Mouse (Mus musculus): ENCODE measurements at regions not wholly inside any gene's neighbourhood (a gene's known extent, or its start where the extent isn't known, plus 50 kb on each side); places are given as distances from the start of the nearest gene placed in this dataset.

DNA sequence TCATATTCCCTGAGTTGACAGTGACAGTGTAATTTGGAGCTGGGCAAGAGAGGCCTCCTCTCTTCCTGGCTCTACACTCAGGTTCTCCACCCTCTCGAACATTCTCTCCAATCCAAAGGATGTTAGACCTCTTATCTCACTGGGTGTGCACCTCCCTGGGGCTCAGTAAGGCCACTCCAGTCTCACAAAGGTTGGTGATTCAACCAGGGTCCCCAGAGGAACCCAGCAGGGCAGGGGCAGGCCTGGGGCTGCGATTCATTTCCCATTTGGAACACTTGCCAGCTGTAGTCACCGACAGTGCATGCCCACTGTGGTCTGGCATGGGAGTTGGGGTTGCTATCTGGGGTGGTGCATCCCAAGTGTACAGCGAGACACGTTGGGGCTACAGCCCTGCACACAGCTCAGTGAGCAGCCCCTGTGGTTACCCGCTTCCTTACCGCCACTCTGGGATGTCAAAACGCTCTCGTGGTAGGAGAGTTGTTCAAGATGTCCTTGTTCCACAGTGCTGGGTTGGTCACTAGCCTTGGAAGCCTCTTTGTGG is 94.7 kb upstream of the 1600014C23Rik start:
- ATAC-seq (ENCODE audit: insufficient read depth), result no peak
- 74% methylated on average over 9 of the region's 9 CpGs for WGBS
- H3K36me3 ChIP-seq (ENCODE audit: insufficient read depth), result no peaks in the 10 kb centered on the region

DNA sequence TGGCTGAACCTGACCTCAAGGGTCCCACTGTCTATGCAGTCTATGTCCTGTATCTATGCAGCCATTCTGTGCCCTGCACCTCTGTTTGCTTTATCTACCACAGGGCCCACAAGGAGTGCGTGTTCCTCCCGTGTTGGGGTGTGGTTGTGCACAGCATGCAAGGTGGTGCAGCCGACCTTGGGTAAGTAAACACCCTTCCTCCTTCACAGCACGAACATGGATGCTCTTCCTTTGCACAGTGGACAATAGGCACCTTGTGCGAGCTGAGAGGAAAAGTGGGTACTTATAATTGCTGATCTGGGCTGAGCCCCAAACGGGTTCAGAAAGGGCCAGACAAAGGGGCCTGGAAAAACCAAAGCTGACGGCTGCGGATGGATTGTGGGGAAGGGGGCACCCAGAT is 91.3 kb upstream of the 1600014C23Rik start:
- DNase-seq (peak; percentile 38), ATAC-seq (ENCODE audit: insufficient read depth) (peak; percentile 66)
- H3K36me3 ChIP-seq (ENCODE audit: insufficient read depth), result no peaks in the 10 kb centered on the region
- no peaks in the 10 kb centered on the region for H3K27me3 ChIP-seq (ENCODE audit: insufficient read depth, low read length)
- WGBS, result 50% methylated on average over 8 of the region's 8 CpGs
- no peak overlapping the region for H3K4me3 ChIP-seq (ENCODE audit: low read depth, low read length)
- TF ChIP-seq CTCF (IDR thresholded peaks at IDR 0.05; ENCODE audit: low read depth), result no peak
- no peaks in the 10 kb centered on the region for H3K9me3 ChIP-seq (ENCODE audit: low read depth, low read length)
- H3K27ac ChIP-seq (ENCODE audit: low read depth), result peak overlapping the region; percentile 85
- peaks cover 4% of the 10 kb centered on the region; the same call in 1 of the 2 replicates for H3K4me1 ChIP-seq (ENCODE audit: insufficient read depth)
- H3K9ac ChIP-seq, result no peak overlapping the region
- no peak overlapping the region for H3K4me2 ChIP-seq

More for the DNA sequence above, 94.7 kb upstream of the 1600014C23Rik start:
- DNase-seq, result no peak
- Histone ChIP-seq H3K4me2 (no peak overlapping the region), H3K9ac (no peak overlapping the region), H3K4me3 (ENCODE audit: low read depth, low read length) (no peak overlapping the region), H3K4me1 (ENCODE audit: insufficient read depth) (peaks cover 4% of the 10 kb centered on the region; the same call in 1 of the 2 replicates), H3K9me3 (ENCODE audit: low read depth, low read length) (no peaks in the 10 kb centered on the region), H3K27ac (ENCODE audit: low read depth) (no peak overlapping the region), H3K27me3 (ENCODE audit: insufficient read depth, low read length) (no peaks in the 10 kb centered on the region)
- TF ChIP-seq CTCF (IDR thresholded peaks at IDR 0.05; ENCODE audit: low read depth), result no peak

DNA sequence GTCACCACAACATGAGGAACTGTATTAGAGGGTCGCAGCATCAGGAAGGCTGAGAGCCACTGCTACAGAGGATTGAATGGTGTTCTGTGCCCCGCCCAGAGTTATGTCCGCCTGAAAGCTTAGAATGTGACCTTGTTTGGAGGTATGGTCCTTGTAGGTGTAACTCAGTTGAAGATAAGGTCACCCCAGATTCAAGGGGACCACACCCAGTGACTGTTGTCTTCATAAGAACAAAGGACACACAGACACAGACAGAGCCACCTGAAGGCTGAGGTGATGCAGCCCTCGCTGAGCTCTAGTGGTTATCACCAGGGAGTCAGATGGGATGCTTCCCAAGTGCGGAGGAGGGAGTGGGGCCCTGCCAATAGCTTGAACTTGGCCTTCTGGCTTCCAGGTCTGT is 89.9 kb upstream of the 1600014C23Rik start:
- Histone ChIP-seq H3K9ac (no peak overlapping the region), H3K9me3 (ENCODE audit: low read depth, low read length) (no peaks in the 10 kb centered on the region), H3K4me3 (ENCODE audit: low read depth, low read length) (no peak overlapping the region), H3K27me3 (ENCODE audit: insufficient read depth, low read length) (no peaks in the 10 kb centered on the region), H3K4me1 (ENCODE audit: insufficient read depth) (peaks cover 4% of the 10 kb centered on the region; the same call in 1 of the 2 replicates), H3K4me2 (no peak overlapping the region), H3K36me3 (ENCODE audit: insufficient read depth) (no peaks in the 10 kb centered on the region), H3K27ac (ENCODE audit: low read depth) (no peak overlapping the region)
- TF ChIP-seq CTCF (IDR thresholded peaks at IDR 0.05; ENCODE audit: low read depth), result no peak
- 73% methylated on average over 5 of the region's 5 CpGs for WGBS
- DNase-seq (no peak), ATAC-seq (ENCODE audit: insufficient read depth) (no peak)

DNA sequence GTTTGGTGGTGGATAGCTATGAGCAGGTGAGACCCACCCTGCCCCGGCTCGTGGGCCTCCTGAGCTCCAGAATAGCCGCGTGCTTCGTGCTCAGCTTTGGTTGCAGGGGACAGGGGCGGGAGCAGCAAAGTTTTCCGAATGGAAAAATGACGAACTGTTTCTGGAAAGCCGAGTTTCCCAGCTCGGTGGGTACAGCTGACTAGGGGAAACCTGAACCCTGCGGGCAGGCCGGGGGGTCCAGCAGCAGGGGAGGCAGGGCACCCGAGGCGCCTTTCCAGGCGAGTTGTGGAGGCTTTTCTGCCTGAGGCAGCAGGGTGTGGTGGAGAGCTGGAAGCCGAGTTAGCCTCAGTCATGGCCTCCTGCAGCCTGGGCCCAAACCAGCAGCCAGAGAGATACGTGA is 88.8 kb upstream of the 1600014C23Rik start:
- Histone ChIP-seq H3K27ac (ENCODE audit: low read depth) (no peak overlapping the region), H3K9me3 (ENCODE audit: low read depth, low read length) (no peaks in the 10 kb centered on the region), H3K27me3 (ENCODE audit: insufficient read depth, low read length) (no peaks in the 10 kb centered on the region), H3K4me3 (ENCODE audit: low read depth, low read length) (no peak overlapping the region), H3K4me2 (no peak overlapping the region), H3K4me1 (ENCODE audit: insufficient read depth) (peaks cover 4% of the 10 kb centered on the region; the same call in 1 of the 2 replicates), H3K36me3 (ENCODE audit: insufficient read depth) (no peaks in the 10 kb centered on the region), H3K9ac (no peak overlapping the region)
- no peak for TF ChIP-seq CTCF (IDR thresholded peaks at IDR 0.05; ENCODE audit: low read depth)
- DNase-seq, result no peak
- ATAC-seq (ENCODE audit: insufficient read depth), result no peak
- 85% methylated on average over 17 of the region's 17 CpGs for WGBS

DNA sequence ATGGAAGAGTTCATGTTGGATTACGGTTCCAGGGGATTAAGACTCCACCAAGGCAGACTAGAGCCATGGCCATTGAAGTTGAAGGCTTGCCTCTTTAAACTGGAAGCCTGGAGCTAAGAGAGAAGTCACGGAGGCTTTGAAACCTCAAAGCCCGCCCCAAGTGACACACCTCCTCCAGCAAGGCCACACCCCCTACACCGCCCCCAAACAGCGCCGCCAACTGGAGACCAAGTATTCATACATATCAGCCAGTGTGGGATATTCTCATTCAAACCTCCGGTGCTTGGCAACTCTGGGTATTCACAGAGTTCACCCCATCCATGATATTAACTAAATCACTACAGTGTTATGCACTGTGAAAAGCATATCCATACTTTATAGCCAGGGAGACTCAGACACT is 87.7 kb upstream of the 1600014C23Rik start:
- WGBS, result 87% methylated on average over 7 of the region's 7 CpGs
- H3K9ac ChIP-seq, result no peak overlapping the region
- no peaks in the 10 kb centered on the region for H3K9me3 ChIP-seq (ENCODE audit: low read depth, low read length)
- H3K4me1 ChIP-seq (ENCODE audit: insufficient read depth), result peaks cover 4% of the 10 kb centered on the region; the same call in 1 of the 2 replicates
- no peak overlapping the region for H3K4me2 ChIP-seq
- H3K4me3 ChIP-seq (ENCODE audit: low read depth, low read length), result no peak overlapping the region
- no peaks in the 10 kb centered on the region for H3K36me3 ChIP-seq (ENCODE audit: insufficient read depth)
- ATAC-seq (ENCODE audit: insufficient read depth) (no peak), DNase-seq (no peak)
- no peaks in the 10 kb centered on the region for H3K27me3 ChIP-seq (ENCODE audit: insufficient read depth, low read length)
- no peak overlapping the region for H3K27ac ChIP-seq (ENCODE audit: low read depth)
- 0 out of 2 replicates have a peak, but pooled peaks have one; percentile 9 for TF ChIP-seq CTCF (IDR thresholded peaks at IDR 0.05; ENCODE audit: low read depth)

DNA sequence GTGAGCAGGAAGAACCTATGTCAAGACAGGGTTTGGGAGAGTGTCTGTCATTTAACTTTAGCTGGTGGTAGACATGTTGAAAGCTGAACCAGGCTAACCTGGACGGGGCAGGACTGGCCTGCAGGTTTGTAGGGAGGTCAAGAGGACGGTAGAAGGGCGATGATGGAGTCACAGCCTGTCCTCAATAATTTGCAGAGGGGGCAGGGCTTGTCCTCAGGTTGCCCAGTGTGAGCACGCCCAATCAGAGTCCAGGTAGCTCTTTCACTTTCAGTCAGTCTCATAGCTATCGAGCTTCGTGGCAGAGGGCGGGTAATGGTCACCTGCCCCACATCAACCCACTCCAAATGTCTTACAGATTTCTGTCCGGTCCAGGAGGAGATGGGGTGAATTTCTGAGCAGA is 85.5 kb upstream of the 1600014C23Rik start:
- no peak for ATAC-seq (ENCODE audit: insufficient read depth)

DNA sequence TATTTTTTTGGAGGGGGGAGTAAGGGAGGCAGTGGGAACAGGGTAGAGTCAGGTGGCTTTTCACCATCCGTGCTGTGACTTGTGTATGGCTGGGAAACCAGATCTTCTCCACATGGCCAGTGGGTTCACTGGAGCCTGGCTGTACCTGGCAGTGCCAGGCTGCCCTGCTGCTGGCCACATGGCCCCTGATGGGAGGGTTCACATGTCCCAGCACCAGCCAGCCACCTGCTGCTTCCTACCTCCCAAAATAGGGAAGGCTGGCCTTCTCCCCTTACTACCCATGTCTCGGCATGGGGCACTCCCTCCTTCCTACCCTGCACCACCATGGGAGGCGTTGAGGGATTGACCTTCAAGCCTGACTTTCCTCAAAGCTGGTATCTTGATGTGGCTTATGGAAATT is 82.9 kb upstream of the 1600014C23Rik start:
- WGBS, result 78% methylated on average over 3 of the region's 3 CpGs
- no peak for TF ChIP-seq CTCF (IDR thresholded peaks at IDR 0.05; ENCODE audit: low read depth)
- Histone ChIP-seq H3K4me1 (ENCODE audit: insufficient read depth) (peaks cover 11% of the 10 kb centered on the region), H3K27me3 (ENCODE audit: insufficient read depth, low read length) (no peaks in the 10 kb centered on the region), H3K27ac (ENCODE audit: low read depth) (no peak overlapping the region), H3K9ac (no peak overlapping the region), H3K36me3 (ENCODE audit: insufficient read depth) (no peaks in the 10 kb centered on the region), H3K9me3 (ENCODE audit: low read depth, low read length) (no peaks in the 10 kb centered on the region), H3K4me3 (ENCODE audit: low read depth, low read length) (no peak overlapping the region), H3K4me2 (no peak overlapping the region)
- DNase-seq (no peak), ATAC-seq (ENCODE audit: insufficient read depth) (no peak)

More for the DNA sequence above, 85.5 kb upstream of the 1600014C23Rik start:
- no peaks in the 10 kb centered on the region for H3K9me3 ChIP-seq (ENCODE audit: low read depth, low read length)
- no peak for TF ChIP-seq CTCF (IDR thresholded peaks at IDR 0.05; ENCODE audit: low read depth)
- WGBS, result 76% methylated on average over 8 of the region's 8 CpGs
- H3K4me2 ChIP-seq, result no peak overlapping the region
- H3K27ac ChIP-seq (ENCODE audit: low read depth), result no peak overlapping the region
- H3K4me1 ChIP-seq (ENCODE audit: insufficient read depth), result peaks cover 11% of the 10 kb centered on the region
- H3K4me3 ChIP-seq (ENCODE audit: low read depth, low read length), result no peak overlapping the region
- no peaks in the 10 kb centered on the region for H3K27me3 ChIP-seq (ENCODE audit: insufficient read depth, low read length)
- DNase-seq, result no peak
- no peaks in the 10 kb centered on the region for H3K36me3 ChIP-seq (ENCODE audit: insufficient read depth)
- no peak overlapping the region for H3K9ac ChIP-seq
